Mouse (Mus musculus) E14TG2a.4 (cell line): ENCODE data around the gene Ccdc175.

Source experiments
- H3K27me3 ChIP-seq: 2 replicates; pipeline ENCODE4 v1.6.1; 2014; ENCODE audit warnings: low read length, control low read depth; ENCODE audit not compliant: insufficient read depth
- H3K36me3 ChIP-seq: 2 replicates; pipeline ENCODE4 v1.6.1; 2014; ENCODE audit warnings: low read length, control low read depth; ENCODE audit not compliant: insufficient read depth
- H3K4me1 ChIP-seq: replicated peaks from 2 replicates; pipeline ENCODE4 v1.6.1; 2014; ENCODE audit warnings: low read depth, low read length, control low read depth
- H3K4me3 ChIP-seq: replicated peaks from 2 replicates; pipeline ENCODE4 v1.5.1; 2014; ENCODE audit warnings: mild to moderate bottlenecking, low read length
- H3K9me3 ChIP-seq: 2 replicates; pipeline ENCODE4 v1.6.1; 2014; ENCODE audit warnings: low read length, control low read depth
- CTCF ChIP-seq: conservative IDR thresholded peaks from 2 replicates; pipeline ENCODE4 v1.5.1; 2014; ENCODE audit warnings: low read length
- NANOG ChIP-seq: IDR thresholded peaks from 2 replicates; pipeline ENCODE4 v1.6.1; 2014; ENCODE audit warnings: borderline replicate concordance, low read length, mixed read lengths
- POU5F1 ChIP-seq: IDR thresholded peaks from 2 replicates; pipeline ENCODE4 v1.6.1; 2014; ENCODE audit warnings: low read length, borderline replicate concordance

Ccdc175 gene

DNA sequence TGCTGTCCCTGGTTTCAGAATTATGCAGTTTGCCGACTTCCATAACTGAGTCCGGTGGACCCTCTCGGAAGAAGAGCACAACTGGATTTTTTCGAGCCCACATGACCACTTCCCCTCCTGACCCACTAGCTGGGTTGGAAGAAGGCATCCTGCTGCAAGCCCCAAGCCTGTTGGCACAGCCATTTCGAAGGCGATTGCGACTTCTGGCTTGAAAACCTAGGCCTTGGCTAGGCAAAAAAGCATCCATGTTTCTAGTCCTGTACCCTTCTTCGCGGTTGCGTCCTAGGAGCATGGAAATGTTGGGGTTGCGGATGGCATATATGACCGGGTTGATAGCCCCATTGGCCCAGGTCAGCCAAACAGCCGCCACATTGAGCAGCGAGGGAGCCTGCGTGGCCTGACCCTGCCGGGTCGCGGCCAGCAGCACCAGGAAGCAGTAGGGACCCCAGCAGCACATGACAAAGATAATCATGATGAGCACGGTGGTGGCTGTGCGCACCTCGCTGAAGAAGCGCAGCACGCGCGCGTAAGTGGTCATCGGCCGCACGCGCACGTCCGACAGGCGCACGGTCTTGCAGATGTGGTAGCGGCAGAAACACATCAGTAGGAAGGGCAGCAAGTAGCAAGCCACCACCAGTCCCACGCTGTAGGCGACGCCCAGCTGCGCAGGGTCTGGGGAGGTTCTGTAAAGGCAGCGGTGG lies 115.1 kb downstream of the Ccdc175 start:
- no peak for TF ChIP-seq NANOG
- TF ChIP-seq CTCF, result no peak
- TF ChIP-seq POU5F1, result no peak
- Histone ChIP-seq H3K9me3 (peaks cover 3% of the 10 kb centered on the region; the same call in 1 of the 2 replicates), H3K36me3 (no peaks in the 10 kb centered on the region), H3K4me3 (peak overlapping the region; percentile 94), H3K4me1 (peaks cover 10% of the 10 kb centered on the region), H3K27me3 (peaks cover 32% of the 10 kb centered on the region)

DNA sequence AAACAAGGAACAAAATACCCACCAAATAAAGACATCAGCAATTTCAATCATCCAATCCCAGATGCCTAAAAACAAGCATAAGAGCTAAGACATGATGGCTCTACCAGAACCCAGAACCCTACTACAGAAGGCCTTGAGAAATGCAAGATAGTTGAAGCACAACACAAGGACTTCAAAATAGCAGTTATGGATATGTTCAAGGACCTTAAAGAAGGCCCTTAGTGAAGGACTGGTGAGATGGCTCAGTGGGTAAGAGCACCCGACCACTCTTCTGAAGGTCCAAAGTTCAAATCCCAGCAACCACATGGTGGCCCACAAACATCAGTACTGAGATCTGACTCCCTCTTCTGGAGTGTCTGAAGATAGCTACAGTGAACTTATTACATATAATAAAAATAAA lies 127.0 kb downstream of the Ccdc175 start:
- H3K4me3 ChIP-seq, result no peak overlapping the region
- H3K27me3 ChIP-seq, result no peaks in the 10 kb centered on the region
- H3K36me3 ChIP-seq, result no peaks in the 10 kb centered on the region
- H3K4me1 ChIP-seq, result peaks cover 10% of the 10 kb centered on the region
- H3K9me3 ChIP-seq, result peaks cover under 1% of the 10 kb centered on the region
- no peak for TF ChIP-seq POU5F1
- no peak for TF ChIP-seq NANOG
- no peak for TF ChIP-seq CTCF

DNA sequence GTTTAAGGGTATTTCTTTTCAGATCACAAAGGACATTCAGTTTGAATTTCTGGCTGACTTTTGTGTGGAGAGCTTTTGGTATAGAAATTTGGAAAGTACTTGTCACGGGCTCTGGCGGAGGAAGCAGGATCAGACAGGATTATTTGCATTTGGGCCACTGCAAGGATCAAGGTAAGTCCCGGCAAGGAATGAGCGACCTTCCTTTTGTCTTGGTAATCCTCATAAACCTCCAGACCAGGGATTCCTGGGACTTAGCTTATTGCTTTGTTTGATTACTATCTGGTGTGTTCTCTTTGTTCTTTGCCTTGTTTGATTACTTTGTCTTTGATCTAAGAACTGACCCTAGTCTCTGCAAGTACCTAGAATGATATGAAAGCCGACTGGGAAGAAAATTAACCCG lies 131.0 kb downstream of the Ccdc175 start:
- no peaks in the 10 kb centered on the region for H3K27me3 ChIP-seq

DNA sequence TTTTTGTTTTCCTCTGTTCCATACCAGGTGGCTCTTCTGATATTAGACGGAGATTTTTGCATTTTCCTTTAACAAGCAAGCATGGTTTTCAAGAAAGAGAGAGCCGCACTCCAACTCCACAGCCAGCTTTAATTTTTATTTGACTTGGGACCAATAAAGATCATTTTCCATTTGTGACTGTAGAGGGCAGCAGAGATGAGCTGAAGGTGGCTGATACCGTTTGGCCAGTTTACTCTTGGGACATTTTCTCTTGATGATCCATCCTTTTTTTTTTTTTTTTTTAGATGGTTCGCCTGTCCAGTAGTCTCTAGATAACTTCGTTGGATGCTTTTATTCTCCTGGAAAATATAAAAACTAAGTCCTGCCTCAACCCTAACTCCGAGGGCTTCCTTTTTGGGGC lies 131.5 kb downstream of the Ccdc175 start:
- H3K4me3 ChIP-seq, result no peak overlapping the region
- H3K36me3 ChIP-seq, result no peaks in the 10 kb centered on the region
- peaks cover 40% of the 10 kb centered on the region for H3K9me3 ChIP-seq
- H3K4me1 ChIP-seq, result peaks cover 16% of the 10 kb centered on the region
- TF ChIP-seq NANOG (no peak), CTCF (peak; percentile 43)
- no peaks in the 10 kb centered on the region for H3K27me3 ChIP-seq

More for the DNA sequence above, 131.0 kb downstream of the Ccdc175 start:
- Histone ChIP-seq H3K36me3 (no peaks in the 10 kb centered on the region), H3K9me3 (peaks cover 36% of the 10 kb centered on the region), H3K4me3 (no peak overlapping the region), H3K4me1 (peaks cover 16% of the 10 kb centered on the region)
- no peak for TF ChIP-seq CTCF
- TF ChIP-seq POU5F1, result no peak

DNA sequence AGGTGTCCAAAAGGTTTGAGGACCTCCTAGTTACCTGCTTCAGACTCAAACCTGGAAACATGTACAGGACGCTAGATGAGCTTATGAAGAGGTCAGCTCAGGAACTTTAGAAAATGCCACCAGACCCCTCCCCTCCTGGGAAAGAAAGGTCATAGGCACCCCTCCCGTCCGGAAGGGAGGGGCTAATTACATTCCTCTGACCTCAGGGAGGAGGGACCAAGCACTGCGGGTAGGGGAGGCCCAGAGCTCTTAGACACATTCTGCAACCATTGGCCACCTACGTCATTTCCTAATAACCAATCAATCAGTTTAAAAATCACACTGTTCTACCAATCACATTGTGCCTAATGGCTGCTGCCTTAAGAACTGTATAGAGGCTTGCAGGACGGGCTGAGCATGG lies 132.3 kb downstream of the Ccdc175 start:
- Histone ChIP-seq H3K4me3 (no peak overlapping the region), H3K36me3 (no peaks in the 10 kb centered on the region), H3K9me3 (peaks cover 40% of the 10 kb centered on the region), H3K27me3 (no peaks in the 10 kb centered on the region), H3K4me1 (peaks cover 16% of the 10 kb centered on the region)
- TF ChIP-seq POU5F1 (no peak), CTCF (no peak), NANOG (no peak)
